Mouse (Mus musculus) midbrain, postnatal 0 days (tissue): ENCODE results near the gene Erg. TPM values are rescaled to one million over a fixed set of nuclear protein-coding genes. Genes with fewer than 3 reads are reported as not detected.

Source experiments
- ATAC-seq: fragments of 200-750 bp; cut with Nextera tagmentation; 2 replicates; pipeline ENCODE4 v1.8.0; 2017; ENCODE audit warnings: moderate number of reproducible peaks, mild to moderate bottlenecking, moderate TSS enrichment, moderate library complexity; ENCODE audit not compliant: low FRiP score
- DNase-seq: peaks from one replicate; pipeline ENCODE4 v3.0.0-alpha.2; 2015; ENCODE audit warnings: low spot score
- H3K27ac ChIP-seq: fragments of 300-500 bp; sonication (generic); 2 replicates; pipeline ENCODE4 v1.5.1; 2014; ENCODE audit warnings: low read depth, mild to moderate bottlenecking, low read length, mixed read lengths
- H3K27me3 ChIP-seq: fragments of 300-500 bp; sonication (generic); 2 replicates; pipeline ENCODE4 v1.6.1; 2014; ENCODE audit warnings: low read length, control low read depth, mixed read lengths; ENCODE audit not compliant: insufficient read depth
- H3K36me3 ChIP-seq: fragments of 300-500 bp; sonication (generic); 2 replicates; pipeline ENCODE4 v1.6.1; 2014; ENCODE audit warnings: low read length, control low read depth, mixed read lengths; ENCODE audit not compliant: insufficient read depth
- H3K4me1 ChIP-seq: fragments of 300-500 bp; sonication (generic); 2 replicates; pipeline ENCODE4 v1.6.1; 2014; ENCODE audit warnings: mild to moderate bottlenecking, control low read depth, antibody characterized with exemption, low read length, mixed read lengths; ENCODE audit not compliant: insufficient read depth
- H3K4me2 ChIP-seq: fragments of 300-500 bp; sonication (generic); 2 replicates; pipeline ENCODE4 v1.6.1; 2014; ENCODE audit warnings: low read depth, mild to moderate bottlenecking, low read length, mixed read lengths; ENCODE audit not compliant: poor library complexity, severe bottlenecking
- H3K4me3 ChIP-seq: fragments of 300-500 bp; sonication (generic); 2 replicates; pipeline ENCODE4 v1.5.1; 2014; ENCODE audit warnings: low read depth, mild to moderate bottlenecking, low read length, moderate library complexity
- H3K9ac ChIP-seq: fragments of 300-500 bp; sonication (generic); replicated peaks from 2 replicates; pipeline ENCODE4 v1.6.1; 2014; ENCODE audit warnings: mild to moderate bottlenecking, low read length, moderate library complexity, mixed read lengths; ENCODE audit not compliant: poor library complexity, severe bottlenecking
- H3K9me3 ChIP-seq: fragments of 300-500 bp; sonication (generic); 2 replicates; pipeline ENCODE4 v1.6.1; 2016; ENCODE audit warnings: low read length, control low read depth
- CTCF ChIP-seq: IDR thresholded peaks from 2 replicates; pipeline ENCODE4 v1.5.1; 2016; ENCODE audit warnings: antibody characterized with exemption, mild to moderate bottlenecking
- WGBS: fragments of 180-500 bp; shearing (Covaris S2); extraction: QIAGEN DNeasy Blood & Tissue Kit; methylation state at CpG from one replicate; pipeline ENCODE4 v1.1.7; 2014; 5-methylcytosine and 5-hydroxymethylcytosine counted together
- polyA plus RNA-seq: library from polyadenylated mRNA; unstranded; fragments of >200 nt; fragmentation: Nextera tagmentation; extraction: Ambion mirVana; gene quantifications from 2 replicates; pipeline ENCODE4 v1.2.1, GENCODE M21; 2015
- total RNA-seq: library from RNA; depleted of rRNA; stranded (reverse); fragments of >200 nt; gene quantifications from 2 replicates; pipeline ENCODE4 v1.2.3, GENCODE M21; 2014

The Erg gene
- total and polyA plus RNA-seq, 2 experiments from 2014 or later, result 0.89 to 4.8 TPM

DNA sequence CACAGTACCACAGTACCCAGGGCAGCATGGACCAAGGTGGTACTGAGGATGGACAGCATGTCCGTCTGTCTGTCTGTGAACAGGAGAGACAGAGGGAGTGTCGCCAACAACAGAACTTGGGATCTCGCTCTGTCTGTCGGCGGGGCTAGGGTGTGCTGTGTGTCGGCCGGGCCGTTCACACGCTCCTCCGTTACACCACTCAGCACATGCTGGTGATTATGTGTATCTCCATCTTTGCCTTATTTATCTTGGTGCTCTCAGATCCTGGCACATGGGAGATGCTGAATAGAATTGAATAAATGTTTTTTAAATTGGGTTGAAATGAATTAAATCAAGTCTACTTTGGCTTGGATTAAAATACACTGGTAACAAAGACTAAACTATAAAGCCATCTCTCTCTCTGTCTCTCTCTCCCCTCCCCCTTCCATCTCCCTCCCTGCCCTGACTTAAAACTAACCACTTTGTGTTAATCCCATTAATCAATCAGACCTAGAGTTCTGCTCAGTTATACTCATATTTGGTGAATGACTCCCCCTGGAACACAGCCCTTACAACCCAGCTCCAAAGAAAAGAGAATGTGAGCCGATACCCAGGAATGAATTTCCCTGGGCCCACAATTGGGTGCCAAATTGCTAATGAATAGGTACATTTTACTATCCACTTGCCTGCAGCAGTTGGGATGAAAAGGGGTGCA is 10.6 kb upstream of the Erg start:
- Histone ChIP-seq H3K27me3 (no peaks in the 10 kb centered on the region), H3K9me3 (no peaks in the 10 kb centered on the region), H3K4me1 (no peaks in the 10 kb centered on the region), H3K4me3 (no peak overlapping the region), H3K27ac (no peak overlapping the region), H3K36me3 (no peaks in the 10 kb centered on the region), H3K9ac (0 out of 2 replicates have a peak overlapping the region, but pooled peaks have one; percentile 29), H3K4me2 (no peak overlapping the region)
- no peak for DNase-seq
- WGBS, result 58% methylated on average over 11 of the region's 11 CpGs
- TF ChIP-seq CTCF, result no peak
- ATAC-seq, result no peak

DNA sequence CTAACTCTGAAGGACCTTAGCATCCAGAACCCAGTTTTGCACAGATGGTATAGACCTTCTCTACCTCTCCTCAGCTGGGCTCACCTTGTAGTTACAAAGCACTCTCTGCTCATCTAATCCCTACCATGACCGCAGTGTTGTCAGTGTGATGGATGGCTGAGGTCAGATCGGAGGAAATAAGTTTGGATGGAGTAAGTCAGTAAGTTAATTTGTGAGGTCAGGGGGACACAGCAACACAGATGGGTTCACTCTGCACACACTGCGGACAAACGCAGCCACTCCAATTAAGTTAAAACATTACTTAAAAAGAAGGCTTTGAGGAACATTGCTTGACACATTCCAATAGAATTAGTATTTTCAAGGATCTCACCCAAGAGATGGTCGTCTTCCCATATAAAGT is 2.5 kb upstream of the Erg start:
- H3K4me3 ChIP-seq, result no peak overlapping the region
- peaks cover 26% of the 10 kb centered on the region for H3K27me3 ChIP-seq
- WGBS, result 88% methylated on average over 5 of the region's 5 CpGs
- H3K4me1 ChIP-seq, result peaks cover 8% of the 10 kb centered on the region; the same call in 1 of the 2 replicates
- H3K9ac ChIP-seq, result no peak overlapping the region
- no peaks in the 10 kb centered on the region for H3K9me3 ChIP-seq
- H3K36me3 ChIP-seq, result no peaks in the 10 kb centered on the region
- DNase-seq (no peak), ATAC-seq (no peak)
- no peak overlapping the region for H3K4me2 ChIP-seq
- H3K27ac ChIP-seq, result no peak overlapping the region
- TF ChIP-seq CTCF, result no peak

DNA sequence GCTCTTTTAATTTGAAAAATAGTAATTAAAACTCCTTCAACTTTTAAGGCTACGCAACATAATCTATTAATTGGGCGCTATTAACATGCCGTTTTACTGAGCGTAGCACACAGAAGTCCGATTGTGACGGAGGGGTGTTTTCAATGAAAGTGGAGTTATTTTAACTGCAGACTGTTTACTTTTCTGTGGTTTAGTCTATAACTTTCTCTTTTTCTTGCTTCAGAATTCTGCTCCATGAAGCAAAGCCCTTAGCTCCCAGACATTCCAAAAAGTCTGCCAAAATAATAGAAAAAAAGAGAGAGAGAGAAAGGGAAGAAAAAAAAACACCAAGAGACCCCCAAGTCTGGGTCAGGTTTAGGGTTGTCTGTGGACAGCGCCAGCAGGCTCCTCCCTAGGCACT is 333 bp upstream of the Erg start:
- Histone ChIP-seq H3K27me3 (peaks cover 35% of the 10 kb centered on the region), H3K9ac (no peak overlapping the region), H3K4me2 (0 out of 2 replicates have a peak overlapping the region, but pooled peaks have one; percentile 83), H3K27ac (no peak overlapping the region), H3K9me3 (no peaks in the 10 kb centered on the region), H3K4me3 (peak overlapping the region; percentile 3; the same call in 1 of the 2 replicates), H3K4me1 (peaks cover 8% of the 10 kb centered on the region; the same call in 1 of the 2 replicates), H3K36me3 (no peaks in the 10 kb centered on the region)
- TF ChIP-seq CTCF, result no peak
- WGBS, result 36% methylated on average over 7 of the region's 7 CpGs
- DNase-seq (no peak), ATAC-seq (no peak)

DNA sequence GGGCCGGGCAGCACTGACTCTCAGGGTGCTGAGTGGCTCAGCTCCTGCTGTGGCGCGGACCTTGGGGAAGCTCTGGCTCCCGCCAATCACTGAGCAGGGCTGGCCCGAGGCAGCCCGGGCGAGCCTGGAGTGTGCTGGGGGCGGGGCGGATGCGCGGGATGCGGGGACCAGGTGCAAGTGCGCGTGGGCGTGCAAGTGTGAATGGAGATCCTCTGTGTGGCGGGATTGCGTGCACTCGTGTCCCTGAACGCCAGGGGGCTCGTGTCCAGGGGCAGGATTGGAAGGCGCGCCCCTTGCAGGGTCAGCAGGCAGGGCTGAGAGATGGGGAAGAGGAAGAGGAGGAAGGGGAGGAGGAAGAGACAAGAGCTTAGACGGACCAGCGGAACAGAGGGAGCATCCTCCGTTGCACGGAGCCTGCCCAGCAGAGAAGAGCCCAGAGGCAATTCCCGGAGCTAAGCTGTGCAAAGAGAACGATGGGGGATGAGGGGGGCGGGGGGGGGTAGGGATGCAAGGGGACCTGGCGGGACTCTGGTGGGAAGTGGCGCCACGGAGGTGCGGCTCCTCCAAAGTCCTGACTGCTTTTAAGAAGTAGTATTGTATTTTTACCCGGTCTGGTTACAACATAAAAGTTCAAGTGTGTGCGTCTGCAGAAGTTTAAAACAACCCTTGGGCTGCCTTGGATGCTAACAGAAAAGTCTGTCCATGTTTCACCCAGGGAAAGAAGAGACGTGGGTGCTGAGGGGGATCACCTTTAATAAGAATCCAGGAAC is 667 bp downstream of the Erg start:
- H3K4me3 ChIP-seq, result peak overlapping the region; percentile 41
- peaks cover 35% of the 10 kb centered on the region for H3K27me3 ChIP-seq
- WGBS, result 1% methylated on average over 34 of the region's 36 CpGs
- DNase-seq (no peak), ATAC-seq (peak; percentile 60; the same call in 1 of the 2 replicates)
- no peak overlapping the region for H3K27ac ChIP-seq
- H3K4me1 ChIP-seq, result peaks cover 8% of the 10 kb centered on the region; the same call in 1 of the 2 replicates
- no peaks in the 10 kb centered on the region for H3K9me3 ChIP-seq
- H3K9ac ChIP-seq, result peak overlapping the region; percentile 44; the same call in 1 of the 2 replicates
- peak; percentile 50 for TF ChIP-seq CTCF
- H3K4me2 ChIP-seq, result peak overlapping the region; percentile 83
- H3K36me3 ChIP-seq, result no peaks in the 10 kb centered on the region

DNA sequence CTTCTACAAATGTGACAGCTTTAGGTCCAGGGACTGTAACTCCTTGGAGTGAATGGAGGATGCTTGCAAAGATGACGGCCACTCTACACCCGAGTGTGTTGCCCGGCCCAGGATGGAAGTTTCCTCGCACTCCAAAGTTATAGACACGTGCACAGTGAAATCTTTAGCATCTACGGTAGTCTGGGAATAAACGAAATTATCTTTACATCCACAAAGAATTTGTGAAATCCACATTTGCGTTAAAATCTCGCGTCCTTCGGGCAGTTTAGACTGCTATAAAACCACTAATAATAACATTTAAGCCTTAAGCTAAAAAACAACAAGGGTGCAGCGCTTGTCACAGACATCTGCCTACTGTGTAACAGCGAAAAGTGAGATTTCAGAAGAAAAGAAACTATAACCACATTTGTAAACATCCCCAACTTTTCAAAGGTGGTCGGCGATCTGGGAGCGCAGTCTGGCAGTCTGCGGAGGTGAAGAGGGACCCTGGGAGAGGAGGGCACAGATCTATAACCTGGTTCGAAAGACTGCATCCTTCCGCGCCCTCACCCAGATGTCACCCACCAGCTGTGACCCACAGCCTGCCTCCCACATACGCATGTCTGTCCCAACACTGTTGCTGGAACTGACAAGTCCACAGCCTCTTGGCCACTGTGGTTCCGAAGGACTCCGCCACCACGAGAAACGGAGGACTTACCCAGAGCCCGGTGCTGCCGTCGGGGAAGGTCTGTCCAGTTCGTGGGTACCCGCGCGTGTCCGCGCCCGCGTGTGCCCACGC is 1.5 kb downstream of the Erg start:
- peak overlapping the region; percentile 41 for H3K4me3 ChIP-seq
- no peak overlapping the region for H3K27ac ChIP-seq
- DNase-seq (no peak), ATAC-seq (no peak)
- H3K9me3 ChIP-seq, result no peaks in the 10 kb centered on the region
- H3K9ac ChIP-seq, result 0 out of 2 replicates have a peak overlapping the region, but pooled peaks have one; percentile 44
- 14% methylated on average over 37 of the region's 37 CpGs for WGBS
- peaks cover 8% of the 10 kb centered on the region; the same call in 1 of the 2 replicates for H3K4me1 ChIP-seq
- no peak for TF ChIP-seq CTCF
- peaks cover 35% of the 10 kb centered on the region for H3K27me3 ChIP-seq
- peak overlapping the region; percentile 83 for H3K4me2 ChIP-seq
- H3K36me3 ChIP-seq, result no peaks in the 10 kb centered on the region
